Comparison of ENCODE assay signal across 22 mouse cellular contexts in the genomic region with DNA sequence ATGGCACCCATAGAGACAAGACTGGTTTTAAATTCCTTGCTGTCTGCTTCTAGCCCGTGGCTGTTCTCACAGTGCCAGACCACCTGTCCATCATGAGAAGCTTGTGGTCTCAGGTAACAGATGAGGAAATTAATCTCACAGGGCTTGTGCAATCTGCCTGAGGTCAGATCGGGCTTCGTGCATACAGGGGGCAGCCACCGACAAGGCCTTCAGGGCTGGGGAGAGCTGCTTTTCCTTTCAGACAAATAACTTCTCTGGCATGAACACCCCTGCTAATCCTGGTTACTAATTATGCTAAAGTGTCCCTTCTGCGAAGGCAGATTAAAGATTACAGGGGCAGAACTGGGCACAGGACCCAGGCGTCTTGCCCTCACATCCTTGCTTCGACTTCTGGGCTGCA.
DNase-seq lines count a peak whose midpoint lies in the region; ATAC-seq and TF ChIP-seq lines count a peak whose summit lies in the region.
"Had no signal": no experiment of that assay in that cellular context is flagged by ENCODE, and none has a peak within 500 bp of the region (broad histone marks: within the 10 kb centered on the region; RNA-seq: fewer than 3 reads in every experiment).

No protein-coding gene starts in this region.

- intact Hi-C loops in gastrocnemius, adult 2 months (cut with DNase I), result loop anchor here (1.0 kb wide), 1 partner anchor 17 kb away; no protein-coding TSS in a partner anchor

- H3K9me3 ChIP-seq in kidney, embryonic 14.5 days (ENCODE audit: control insufficient read depth, low read length), result no peaks in the 10 kb centered on the region
- H3K9me3 ChIP-seq: embryonic facial prominence, embryonic 13.5 days; forebrain, embryonic 13.5 days; heart, embryonic 12.5 days; hindbrain, embryonic 10.5 days; hindbrain, embryonic 15.5 days had no signal

- H3K27me3 ChIP-seq in kidney, embryonic 14.5 days (ENCODE audit: control insufficient read depth, insufficient read depth, low read length), result no peaks in the 10 kb centered on the region
- H3K27me3 ChIP-seq: CH12.LX; embryonic facial prominence, embryonic 13.5 days; forebrain, embryonic 13.5 days; heart, embryonic 12.5 days; hindbrain, embryonic 15.5 days; Patski had no signal

- H3K4me3 ChIP-seq in gastrocnemius, adult 2 months, result no peak overlapping the region
- H3K4me3 ChIP-seq in kidney, embryonic 14.5 days (ENCODE audit: low read length), result no peak overlapping the region
- H3K4me3 ChIP-seq: embryonic facial prominence, embryonic 13.5 days; forebrain, embryonic 13.5 days; heart, embryonic 12.5 days; hindbrain, embryonic 10.5 days; hindbrain, embryonic 15.5 days had no signal

- ATAC-seq in kidney, embryonic 14.5 days (ENCODE audit: low FRiP score, low TSS enrichment), result no peak
- ATAC-seq: activated CD4-positive, CD25-positive, alpha-beta regulatory T cell, adult 4 months; forebrain, embryonic 13.5 days; forebrain, postnatal 0 days; inflammation-experienced regulatory T-cells, adult 6 months; intestine, postnatal 0 days; Patski had no signal

- WGBS in kidney, embryonic 14.5 days, result 59% methylated on average over 7 of the region's 7 CpGs

- H3K4me1 ChIP-seq in kidney, embryonic 14.5 days (ENCODE audit: control insufficient read depth, insufficient read depth, low read length), result no peaks in the 10 kb centered on the region
- H3K4me1 ChIP-seq: forebrain, embryonic 13.5 days; heart, embryonic 12.5 days; hindbrain, embryonic 10.5 days; hindbrain, embryonic 15.5 days had no signal

- TF ChIP-seq CTCF in gastrocnemius, adult 2 months (IDR thresholded peaks at IDR 0.05), result no peak

- H3K9ac ChIP-seq in kidney, embryonic 14.5 days (ENCODE audit: low read depth, low read length), result no peak overlapping the region
- H3K9ac ChIP-seq: embryonic facial prominence, embryonic 13.5 days; forebrain, embryonic 13.5 days; forebrain, postnatal 0 days; heart, embryonic 12.5 days; hindbrain, embryonic 15.5 days had no signal

- H3K27ac ChIP-seq in gastrocnemius, adult 2 months, result peak overlapping the region; percentile 90
- no peak overlapping the region for H3K27ac ChIP-seq in kidney, embryonic 14.5 days (ENCODE audit: low read depth, low read length)
- H3K27ac ChIP-seq: embryonic facial prominence, embryonic 13.5 days; forebrain, embryonic 13.5 days; hindbrain, embryonic 10.5 days; hindbrain, embryonic 15.5 days had no signal

- DNase-seq in gastrocnemius, adult 2 months, result peak; percentile 74
- DNase-seq in gastrocnemius, postnatal 4 days (ENCODE audit: low spot score in 2 of 2), result no peak
- DNase-seq in kidney, adult 9 months, result peak; percentile 45
- DNase-seq in gastrocnemius, adult 8-10 months (ENCODE audit: low spot score in 2 of 2), result peak; percentile 50 to 65
- DNase-seq in skeletal muscle tissue, adult 2 months (ENCODE audit: low read depth, low spot score), result peak; percentile 87
- no peak for DNase-seq in embryo, embryonic 9.5 days (ENCODE audit: extremely low spot score)
- DNase-seq: adrenal gland, postnatal 25 days; cerebellum, adult 2 months; cerebellum, postnatal 10 days; forebrain, postnatal 0 days; heart, adult 18-20 months had no signal

- no peak overlapping the region for H3K4me2 ChIP-seq in kidney, embryonic 14.5 days (replicated peaks; ENCODE audit: low read depth, low read length)
- H3K4me2 ChIP-seq: embryonic facial prominence, embryonic 13.5 days; forebrain, embryonic 13.5 days; heart, embryonic 12.5 days; hindbrain, embryonic 15.5 days had no signal

- no peaks in the 10 kb centered on the region for H3K36me3 ChIP-seq in kidney, embryonic 14.5 days (ENCODE audit: control insufficient read depth, insufficient read depth, low read length)
- H3K36me3 ChIP-seq: embryonic facial prominence, embryonic 13.5 days; heart, embryonic 12.5 days; hindbrain, embryonic 10.5 days; hindbrain, embryonic 15.5 days had no signal

Comparison
In these comparisons a context has a peak if more than half of its experiments do, and no peak if none do; other contexts are left out.
1. DNase-seq: peak in gastrocnemius, adult 2 months (single experiment), kidney, adult 9 months (single experiment), gastrocnemius, adult 8-10 months (2 of 2) and skeletal muscle tissue, adult 2 months (single experiment); none in gastrocnemius, postnatal 4 days (0 of 2) and embryo, embryonic 9.5 days (single experiment).